Mouse (Mus musculus): ENCODE measurements around the gene Hp1bp3. TPM values are rescaled to one million over a fixed set of nuclear protein-coding genes. Genes with fewer than 3 reads are reported as not detected.
A peak's percentile ranks its signal among the peaks of the same experiment; 100 is the strongest.

Hp1bp3 gene
- polyA plus RNA-seq, 1 experiment, result 19.6 TPM

- Histone ChIP-seq H3K27ac (ENCODE audit: insufficient read depth, low read depth, low read length) (no peak overlapping the region), H3K27me3 (ENCODE audit: control insufficient read depth, insufficient read depth, low read length) (no peaks in the 10 kb centered on the region), H3K4me1 (ENCODE audit: control insufficient read depth, insufficient read depth, insufficient read length, low read length) (peaks cover 8% of the 10 kb centered on the region), H3K4me3 (ENCODE audit: low read depth, low read length) (no peak overlapping the region), H3K36me3 (ENCODE audit: control insufficient read depth, insufficient read depth, low read length) (peaks cover 31% of the 10 kb centered on the region)
- TF ChIP-seq CTCF (IDR thresholded peaks at IDR 0.05; ENCODE audit: extremely low read depth, insufficient read length, insufficient replicate concordance, low read depth, low read length) (no peak), POLR2A (IDR thresholded peaks at IDR 0.05; ENCODE audit: low read depth, low read length) (no peak)
- 76% methylated on average over 7 of the region's 7 CpGs for WGBS
Measured at GRCm38 (mm10) chr4:138220761-138221160, 4.7 kb downstream of the Hp1bp3 start.

- TF ChIP-seq POLR2A (IDR thresholded peaks at IDR 0.05; ENCODE audit: low read depth, low read length) (no peak), CTCF (IDR thresholded peaks at IDR 0.05; ENCODE audit: extremely low read depth, insufficient read length, insufficient replicate concordance, low read depth, low read length) (no peak)
- H3K4me3 ChIP-seq (ENCODE audit: low read depth, low read length), result no peak overlapping the region
- H3K27me3 ChIP-seq (ENCODE audit: control insufficient read depth, insufficient read depth, low read length), result no peaks in the 10 kb centered on the region
- peaks cover 37% of the 10 kb centered on the region for H3K36me3 ChIP-seq (ENCODE audit: control insufficient read depth, insufficient read depth, low read length)
- WGBS, result 80% methylated on average over 5 of the region's 5 CpGs
- H3K27ac ChIP-seq (ENCODE audit: insufficient read depth, low read depth, low read length), result no peak overlapping the region
- H3K4me1 ChIP-seq (ENCODE audit: control insufficient read depth, insufficient read depth, insufficient read length, low read length), result peaks cover 8% of the 10 kb centered on the region
Measured at GRCm38 (mm10) chr4:138221406-138221805, 5.3 kb downstream of the Hp1bp3 start.

- no peak overlapping the region for H3K4me3 ChIP-seq (ENCODE audit: low read depth, low read length)
- peaks cover 44% of the 10 kb centered on the region for H3K36me3 ChIP-seq (ENCODE audit: control insufficient read depth, insufficient read depth, low read length)
- H3K4me1 ChIP-seq (ENCODE audit: control insufficient read depth, insufficient read depth, insufficient read length, low read length), result peaks cover 8% of the 10 kb centered on the region
- TF ChIP-seq POLR2A (IDR thresholded peaks at IDR 0.05; ENCODE audit: low read depth, low read length) (no peak), CTCF (IDR thresholded peaks at IDR 0.05; ENCODE audit: extremely low read depth, insufficient read length, insufficient replicate concordance, low read depth, low read length) (no peak)
- H3K27ac ChIP-seq (ENCODE audit: insufficient read depth, low read depth, low read length), result no peak overlapping the region
- no peaks in the 10 kb centered on the region for H3K27me3 ChIP-seq (ENCODE audit: control insufficient read depth, insufficient read depth, low read length)
- 78% methylated on average over 5 of the region's 5 CpGs for WGBS
Measured at GRCm38 (mm10) chr4:138222396-138222795, 6.3 kb downstream of the Hp1bp3 start.

- WGBS, result 78% methylated on average over 10 of the region's 10 CpGs
- no peak for TF ChIP-seq POLR2A (IDR thresholded peaks at IDR 0.05; ENCODE audit: low read depth, low read length)
- TF ChIP-seq CTCF (IDR thresholded peaks at IDR 0.05; ENCODE audit: extremely low read depth, insufficient read length, insufficient replicate concordance, low read depth, low read length), result no peak
- Histone ChIP-seq H3K4me1 (ENCODE audit: control insufficient read depth, insufficient read depth, insufficient read length, low read length) (peaks cover 4% of the 10 kb centered on the region; the same call in 1 of the 2 replicates), H3K36me3 (ENCODE audit: control insufficient read depth, insufficient read depth, low read length) (peaks cover 54% of the 10 kb centered on the region), H3K27ac (ENCODE audit: insufficient read depth, low read depth, low read length) (no peak overlapping the region), H3K4me3 (ENCODE audit: low read depth, low read length) (no peak overlapping the region), H3K27me3 (ENCODE audit: control insufficient read depth, insufficient read depth, low read length) (no peaks in the 10 kb centered on the region)
Measured at GRCm38 (mm10) chr4:138223623-138224022, 7.5 kb downstream of the Hp1bp3 start.

- Histone ChIP-seq H3K36me3 (ENCODE audit: control insufficient read depth, insufficient read depth, low read length) (peaks cover 37% of the 10 kb centered on the region), H3K4me1 (ENCODE audit: control insufficient read depth, insufficient read depth, insufficient read length, low read length) (peaks cover 18% of the 10 kb centered on the region), H3K4me3 (ENCODE audit: low read depth, low read length) (no peak overlapping the region), H3K27ac (ENCODE audit: insufficient read depth, low read depth, low read length) (no peak overlapping the region), H3K27me3 (ENCODE audit: control insufficient read depth, insufficient read depth, low read length) (peaks cover 14% of the 10 kb centered on the region)
- TF ChIP-seq CTCF (IDR thresholded peaks at IDR 0.05; ENCODE audit: extremely low read depth, insufficient read length, insufficient replicate concordance, low read depth, low read length) (no peak), POLR2A (IDR thresholded peaks at IDR 0.05; ENCODE audit: low read depth, low read length) (no peak)
- 74% methylated on average over 27 of the region's 27 CpGs for WGBS
Measured at GRCm38 (mm10) chr4:138246756-138247665, 30.9 kb downstream of the Hp1bp3 start.

GRCm38 (mm10) chr4:138250088-138250960 lies 34.2 kb downstream of the Hp1bp3 start, which contains the start of the genes Sh2d5 and Kif17:
Sh2d5 (plus strand) TSS chr4:138250403.
Kif17 (plus strand) TSS chr4:138250435.
- TF ChIP-seq POLR2A (IDR thresholded peaks at IDR 0.05; ENCODE audit: low read depth, low read length), result no peak
- TF ChIP-seq CTCF (IDR thresholded peaks at IDR 0.05; ENCODE audit: extremely low read depth, insufficient read length, insufficient replicate concordance, low read depth, low read length), result no peak
- Histone ChIP-seq H3K27me3 (ENCODE audit: control insufficient read depth, insufficient read depth, low read length) (peaks cover 16% of the 10 kb centered on the region), H3K4me1 (ENCODE audit: control insufficient read depth, insufficient read depth, insufficient read length, low read length) (peaks cover 18% of the 10 kb centered on the region), H3K36me3 (ENCODE audit: control insufficient read depth, insufficient read depth, low read length) (peaks cover 10% of the 10 kb centered on the region), H3K4me3 (ENCODE audit: low read depth, low read length) (peak within 1 kb of the TSS; percentile 60), H3K27ac (ENCODE audit: insufficient read depth, low read depth, low read length) (no peak within 1 kb of the TSS)
- WGBS, result under 1% methylated on average over 74 of the region's 74 CpGs

All from small intestine, adult 2 months (tissue).